Mouse (Mus musculus) cerebellum, postnatal 10 days (tissue): Measurements from ENCODE around the gene Cuta.

Experiments
- DNase-seq, 2 experiments: peaks; one replicate each; pipeline ENCODE4 v3.0.0; 2021; ENCODE audit warnings: mixed read lengths in 2 of 2

The Cuta gene

DNA sequence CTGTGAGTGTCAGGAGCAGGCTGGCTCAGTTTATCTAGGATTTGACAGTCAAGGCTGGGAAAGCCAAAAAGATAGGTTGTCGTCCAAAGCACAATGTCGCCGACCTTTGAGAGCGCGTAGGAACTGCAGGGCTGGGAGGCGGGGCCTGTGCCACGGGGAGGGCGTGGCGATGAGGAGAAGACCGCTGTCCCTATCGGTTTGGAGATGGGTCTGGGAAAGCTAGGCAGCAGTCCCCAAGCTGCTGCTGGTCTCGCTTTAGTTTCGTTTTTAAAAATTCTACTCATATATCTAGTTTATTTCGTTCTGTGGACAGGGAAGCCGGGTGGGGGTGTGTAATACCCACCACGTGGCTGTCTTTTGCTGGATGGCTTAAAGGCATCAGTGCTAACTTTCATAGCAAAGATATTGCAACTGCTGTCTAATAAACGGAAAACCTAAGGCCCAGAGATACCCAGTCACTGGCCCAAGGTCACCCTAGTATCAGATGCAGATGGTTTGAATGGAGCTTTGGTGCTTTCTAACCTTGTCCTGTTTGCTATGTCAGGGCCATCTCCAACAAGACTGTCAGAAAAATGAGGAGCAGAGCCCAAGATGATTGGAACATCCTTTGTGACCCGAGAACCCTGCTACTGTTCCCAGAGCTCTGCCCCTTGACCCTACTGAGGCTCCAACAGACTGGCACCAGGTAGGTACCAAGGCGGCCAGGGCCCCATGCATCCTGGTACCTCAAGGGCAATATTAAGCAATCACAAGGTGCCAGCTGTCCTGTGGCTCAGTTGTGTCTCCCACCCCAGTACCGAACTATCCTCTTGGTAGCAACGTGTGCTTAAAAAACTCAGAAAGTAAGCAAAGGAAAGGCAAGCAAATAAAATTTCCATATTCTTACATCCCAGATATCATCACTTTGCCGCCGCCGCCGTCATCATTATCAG lies 54.1 kb downstream of the Cuta start:
- peak; percentile 88 to 90 for DNase-seq
